Mouse (Mus musculus) C2C12 (cell line): ENCODE measurements around the gene Tdrd9. TPM values are rescaled to one million over a fixed set of nuclear protein-coding genes. Genes with fewer than 3 reads are reported as not detected.

Source experiments
- H3K27me3 ChIP-seq: one replicate; pipeline ENCODE4 v1.6.1; 2011; ENCODE audit not compliant: control insufficient read depth, insufficient read depth, insufficient read length
- H3K36me3 ChIP-seq: one replicate; pipeline ENCODE4 v1.6.1; 2011; ENCODE audit not compliant: control insufficient read depth, insufficient read depth
- H3K4me3 ChIP-seq: one replicate; pipeline ENCODE4 v1.5.1; 2011; ENCODE audit warnings: mild to moderate bottlenecking, control low read depth; ENCODE audit not compliant: poor library complexity, insufficient read depth, severe bottlenecking
- H3K79me2 ChIP-seq: one replicate; pipeline ENCODE4 v1.6.1; 2011; ENCODE audit not compliant: control insufficient read depth, insufficient read depth
- H3K79me3 ChIP-seq: one replicate; pipeline ENCODE4 v1.6.1; 2011; ENCODE audit warnings: low read depth, control low read depth
- H3ac ChIP-seq: one replicate; pipeline ENCODE3; 2011; ENCODE audit warnings: low read depth; ENCODE audit not compliant: control insufficient read depth, insufficient read length
- CEBPB ChIP-seq: IDR thresholded peaks from one replicate; pipeline ENCODE4 v1.6.1; 2011; ENCODE audit warnings: low read depth, mild to moderate bottlenecking, control low read depth, moderate library complexity
- CTCF ChIP-seq: IDR thresholded peaks from one replicate; pipeline ENCODE4 v1.5.1; 2011; ENCODE audit not compliant: control insufficient read depth, insufficient read depth, insufficient read length
- FOSL1 ChIP-seq: IDR thresholded peaks from one replicate; pipeline ENCODE4 v1.8.0; 2011; ENCODE audit warnings: mild to moderate bottlenecking, low read length; ENCODE audit not compliant: poor library complexity, insufficient read depth, severe bottlenecking
- MAX ChIP-seq: IDR thresholded peaks from one replicate; pipeline ENCODE4 v1.6.1; 2011; ENCODE audit warnings: mild to moderate bottlenecking, control low read depth
- MYOD1 ChIP-seq: IDR thresholded peaks from one replicate; pipeline ENCODE4 v1.6.1; 2011; ENCODE audit warnings: low read depth; ENCODE audit not compliant: control insufficient read depth, insufficient read length
- MYOG ChIP-seq: IDR thresholded peaks from one replicate; pipeline ENCODE4 v1.6.1; 2011; ENCODE audit not compliant: control insufficient read depth, insufficient read length; ENCODE audit errors: extremely low read depth
- USF1 ChIP-seq: IDR thresholded peaks from one replicate; pipeline ENCODE4 v1.6.1; 2011; ENCODE audit warnings: low read depth, mild to moderate bottlenecking, control low read depth, moderate library complexity
- polyA plus RNA-seq: library from polyadenylated mRNA; unstranded; fragments of >200 nt; fragmentation: generic; extraction: Trizol; gene quantifications from one replicate; pipeline ENCODE4 v1.2.1, GENCODE M21; 2012; ENCODE audit warnings: missing spikeins

The Tdrd9 gene
- polyA plus RNA-seq, 1 experiment = 0.20 TPM

- Histone ChIP-seq H3K27me3 (peaks cover 31% of the 10 kb centered on the region), H3K79me2 (no peaks in the 10 kb centered on the region), H3ac (no peak overlapping the region), H3K4me3 (no peak overlapping the region), H3K79me3 (no peaks in the 10 kb centered on the region), H3K36me3 (no peaks in the 10 kb centered on the region)
- TF ChIP-seq USF1 (no peak), CTCF (no peak), CEBPB (no peak), MYOD1 (no peak), MYOG (no peak), FOSL1 (no peak), MAX (no peak)
Observed at GRCm38 (mm10) chr12:112103179-112103578, 131.8 kb downstream of the Tdrd9 start.

GRCm38 (mm10) chr12:112104890-112105289, 133.5 kb downstream of the Tdrd9 start:
- Histone ChIP-seq H3K27me3 (peaks cover 45% of the 10 kb centered on the region), H3K36me3 (no peaks in the 10 kb centered on the region), H3ac (no peak overlapping the region), H3K4me3 (no peak overlapping the region), H3K79me3 (no peaks in the 10 kb centered on the region), H3K79me2 (no peaks in the 10 kb centered on the region)
- no peak for TF ChIP-seq MYOG
- no peak for TF ChIP-seq CEBPB
- no peak for TF ChIP-seq MYOD1

GRCm38 (mm10) chr12:112106541-112106971, 135.2 kb downstream of the Tdrd9 start, which contains the start of gene Aspg:
Aspg (plus strand) TSS chr12:112106679.
- Histone ChIP-seq H3ac (no peak within 1 kb of the TSS), H3K79me2 (no peaks in the 10 kb centered on the region), H3K27me3 (peaks cover 61% of the 10 kb centered on the region), H3K4me3 (no peak within 1 kb of the TSS), H3K79me3 (no peaks in the 10 kb centered on the region), H3K36me3 (no peaks in the 10 kb centered on the region)
- TF ChIP-seq CEBPB (no peak), CTCF (no peak), MYOG (no peak), USF1 (no peak), MYOD1 (no peak), FOSL1 (no peak), MAX (no peak)

- TF ChIP-seq USF1 (no peak), CEBPB (no peak)
- H3ac ChIP-seq = no peak overlapping the region
- no peaks in the 10 kb centered on the region for H3K79me2 ChIP-seq
- H3K79me3 ChIP-seq = no peaks in the 10 kb centered on the region
- H3K4me3 ChIP-seq = no peak overlapping the region
- peaks cover 67% of the 10 kb centered on the region for H3K27me3 ChIP-seq
- H3K36me3 ChIP-seq = no peaks in the 10 kb centered on the region
Observed at GRCm38 (mm10) chr12:112107685-112108084, 136.3 kb downstream of the Tdrd9 start.

- TF ChIP-seq CTCF (no peak), MYOD1 (no peak), MAX (no peak), FOSL1 (no peak), USF1 (no peak), CEBPB (no peak), MYOG (no peak)
- Histone ChIP-seq H3K79me3 (no peaks in the 10 kb centered on the region), H3K79me2 (no peaks in the 10 kb centered on the region), H3K36me3 (no peaks in the 10 kb centered on the region), H3ac (no peak overlapping the region), H3K27me3 (peaks cover 67% of the 10 kb centered on the region), H3K4me3 (no peak overlapping the region)
Observed at GRCm38 (mm10) chr12:112108696-112109445, 137.5 kb downstream of the Tdrd9 start.

- H3K79me2 ChIP-seq = no peaks in the 10 kb centered on the region
- no peaks in the 10 kb centered on the region for H3K79me3 ChIP-seq
- H3K36me3 ChIP-seq = no peaks in the 10 kb centered on the region
- peaks cover 65% of the 10 kb centered on the region for H3K27me3 ChIP-seq
- TF ChIP-seq CEBPB (no peak), USF1 (no peak), MYOD1 (no peak), CTCF (no peak), MYOG (no peak)
- H3ac ChIP-seq = no peak overlapping the region
- no peak overlapping the region for H3K4me3 ChIP-seq
Observed at GRCm38 (mm10) chr12:112109701-112110100, 138.3 kb downstream of the Tdrd9 start.
